Mouse (Mus musculus) heart, embryonic 12.5 days (tissue): ENCODE data around the gene Usp9y. TPM values are rescaled to one million over a fixed set of nuclear protein-coding genes. Genes with fewer than 3 reads are reported as not detected.
A peak's percentile ranks its signal among the peaks of the same experiment; 100 is the strongest.

Source experiments
- ATAC-seq: fragments of 200-750 bp; cut with Nextera tagmentation; 2 replicates; pipeline ENCODE4 v1.8.0; 2017; ENCODE audit warnings: moderate TSS enrichment, moderate library complexity; ENCODE audit not compliant: insufficient number of reproducible peaks, low FRiP score
- H3K27ac ChIP-seq: fragments of 300-500 bp; sonication (generic); 2 replicates; pipeline ENCODE4 v1.5.1; 2016; ENCODE audit warnings: mild to moderate bottlenecking, moderate library complexity; ENCODE audit not compliant: poor library complexity, severe bottlenecking
- H3K27me3 ChIP-seq: fragments of 300-500 bp; sonication (generic); replicated peaks from 2 replicates; pipeline ENCODE4 v1.6.1; 2016; ENCODE audit warnings: mild to moderate bottlenecking, moderate library complexity
- H3K36me3 ChIP-seq: fragments of 300-500 bp; sonication (generic); 2 replicates; pipeline ENCODE4 v1.6.1; 2016; ENCODE audit warnings: mild to moderate bottlenecking, moderate library complexity
- H3K4me1 ChIP-seq: fragments of 300-500 bp; sonication (generic); replicated peaks from 2 replicates; pipeline ENCODE4 v1.6.1; 2016; ENCODE audit warnings: mild to moderate bottlenecking
- H3K4me2 ChIP-seq: fragments of 300-500 bp; sonication (generic); 2 replicates; pipeline ENCODE4 v1.6.1; 2016; ENCODE audit warnings: mild to moderate bottlenecking, moderate library complexity
- H3K4me3 ChIP-seq: fragments of 300-500 bp; sonication (generic); 2 replicates; pipeline ENCODE4 v1.5.1; 2016; ENCODE audit warnings: mild to moderate bottlenecking
- H3K9ac ChIP-seq: fragments of 300-500 bp; sonication (generic); 2 replicates; pipeline ENCODE4 v1.6.1; 2016; ENCODE audit warnings: mild to moderate bottlenecking, moderate library complexity
- H3K9me3 ChIP-seq: fragments of 300-500 bp; sonication (generic); replicated peaks from 2 replicates; pipeline ENCODE4 v1.6.1; 2016; ENCODE audit warnings: mild to moderate bottlenecking, moderate library complexity
- WGBS: fragments of 180-500 bp; shearing (Covaris S2); methylation state at CpG from one replicate; pipeline ENCODE4 v1.1.7; 2016; 5-methylcytosine and 5-hydroxymethylcytosine counted together
- polyA plus RNA-seq: library from polyadenylated mRNA; unstranded; fragments of >200 nt; fragmentation: Nextera tagmentation; extraction: Ambion mirVana; gene quantifications from 2 replicates; pipeline ENCODE4 v1.2.1, GENCODE M21; 2016

The Usp9y gene
- not detected in 2 replicates for polyA plus RNA-seq

- WGBS: 84% methylated on average over 13 of the region's 13 CpGs
- H3K4me2 ChIP-seq: no peak within 1 kb of the TSS
- no peaks in the 10 kb centered on the region for H3K36me3 ChIP-seq
- H3K27ac ChIP-seq: no peak within 1 kb of the TSS
- H3K9me3 ChIP-seq: no peaks in the 10 kb centered on the region
- H3K4me1 ChIP-seq: no peaks in the 10 kb centered on the region
- no peak within 1 kb of the TSS for H3K4me3 ChIP-seq
- H3K9ac ChIP-seq: no peak within 1 kb of the TSS
- H3K27me3 ChIP-seq: no peaks in the 10 kb centered on the region
- no peak for ATAC-seq
Measured at GRCm38 (mm10) chrY:1459682-1460081, at the start of gene Usp9y. TSS of gene Usp9y (minus strand) at chrY:1459782.

DNA sequence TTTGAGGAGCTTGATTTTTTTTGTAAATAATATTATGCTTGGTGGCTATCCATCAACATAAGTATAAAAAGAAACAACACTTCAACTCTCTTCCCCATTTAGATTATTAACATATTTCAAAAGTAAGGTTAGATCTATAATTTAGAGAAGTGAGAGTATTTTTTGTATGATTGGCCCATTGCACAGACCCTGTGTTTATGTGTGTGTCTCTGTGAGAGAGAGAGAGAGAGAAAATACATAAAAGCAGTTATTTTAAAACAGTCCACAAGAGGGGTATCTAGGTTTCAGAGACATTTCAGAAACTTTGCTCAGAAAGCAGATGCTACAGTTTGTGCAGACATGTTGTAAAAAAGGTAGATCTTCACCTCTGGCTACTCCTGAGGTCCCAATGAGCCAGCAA, 165.9 kb downstream of the Usp9y start:
- Histone ChIP-seq H3K27me3 (no peaks in the 10 kb centered on the region), H3K4me3 (no peak overlapping the region), H3K9me3 (no peaks in the 10 kb centered on the region), H3K9ac (no peak overlapping the region), H3K27ac (no peak overlapping the region), H3K36me3 (no peaks in the 10 kb centered on the region), H3K4me2 (no peak overlapping the region), H3K4me1 (no peaks in the 10 kb centered on the region)
- no peak for ATAC-seq

DNA sequence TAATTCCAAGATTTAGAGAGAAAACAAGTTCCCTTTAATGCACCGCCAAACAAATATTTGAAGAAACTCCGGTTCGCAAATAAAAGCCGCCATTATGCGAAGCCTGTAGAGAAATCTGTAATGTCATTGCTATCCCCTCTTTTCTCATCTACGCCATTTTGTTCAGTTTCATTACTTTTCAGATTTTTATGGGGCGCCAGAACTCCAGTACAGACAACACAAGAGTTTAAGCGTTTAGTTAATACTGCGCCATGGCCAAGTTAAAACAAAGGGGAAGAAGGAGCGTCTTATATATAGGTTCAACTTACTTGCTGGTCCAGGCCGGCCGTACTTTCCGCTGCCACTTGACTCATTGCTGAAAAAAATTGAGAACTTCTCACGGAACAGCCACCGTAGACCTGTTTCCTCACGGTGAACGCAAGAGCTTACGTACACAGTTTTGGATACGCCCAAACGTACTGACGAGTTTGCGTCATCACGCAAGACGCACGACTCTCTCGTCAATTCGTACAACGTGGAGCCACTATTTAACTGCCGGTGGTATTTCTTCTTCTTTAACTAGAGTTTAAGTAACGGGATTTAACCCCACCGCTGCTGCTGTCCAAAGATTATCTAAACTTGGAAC, 173.3 kb downstream of the Usp9y start, which contains the start of gene Ddx3y:
Gene Ddx3y (minus strand): TSS at position 459 of the 625 bp plus-strand sequence.
- peak; percentile 84 for ATAC-seq
- 3% methylated on average over 31 of the region's 31 CpGs for WGBS
- H3K4me3 ChIP-seq: peak within 1 kb of the TSS; percentile 51
- peak within 1 kb of the TSS; percentile 65 for H3K9ac ChIP-seq
- no peaks in the 10 kb centered on the region for H3K9me3 ChIP-seq
- H3K27ac ChIP-seq: peak within 1 kb of the TSS; percentile 51; the same call in 1 of the 2 replicates
- H3K4me2 ChIP-seq: peak within 1 kb of the TSS; percentile 52
- no peaks in the 10 kb centered on the region for H3K27me3 ChIP-seq
- no peaks in the 10 kb centered on the region for H3K36me3 ChIP-seq
- H3K4me1 ChIP-seq: no peaks in the 10 kb centered on the region

DNA sequence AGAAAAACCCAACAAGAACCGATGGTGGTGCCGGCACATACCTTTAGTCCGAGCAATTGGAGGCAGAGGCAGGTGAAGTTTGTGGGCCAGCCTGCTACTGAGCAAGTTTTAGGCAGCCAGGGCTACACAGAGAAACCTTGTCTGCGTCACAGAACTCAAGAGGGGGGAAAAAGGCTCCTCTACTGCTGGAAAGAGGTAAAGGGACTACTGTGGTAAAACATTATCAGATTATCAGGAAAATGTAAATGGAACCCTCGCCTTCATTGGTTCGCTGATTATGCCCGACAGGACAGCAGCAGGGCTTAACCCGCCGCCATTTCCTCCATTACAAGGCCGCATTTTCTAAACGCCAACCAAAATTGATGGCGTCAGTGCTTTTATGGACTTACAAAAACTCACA, 173.8 kb downstream of the Usp9y start:
- Histone ChIP-seq H3K9ac (peak overlapping the region; percentile 65), H3K4me3 (peak overlapping the region; percentile 51), H3K4me1 (no peaks in the 10 kb centered on the region), H3K36me3 (no peaks in the 10 kb centered on the region), H3K27me3 (no peaks in the 10 kb centered on the region), H3K9me3 (no peaks in the 10 kb centered on the region), H3K27ac (0 out of 2 replicates have a peak overlapping the region, but pooled peaks have one; percentile 51), H3K4me2 (peak overlapping the region; percentile 52)
- WGBS: 2% methylated on average over 11 of the region's 12 CpGs
- ATAC-seq: no peak

Other genes with a start within 250 kb of the Usp9y start
- gene Uty, start 214.0 kb downstream of the Usp9y start, polyA plus RNA-seq: 11.0 and 11.3 TPM in 2 replicates
- 19.4 and 20.8 TPM in 2 replicates for gene Ddx3y, start 173.2 kb downstream of the Usp9y start, polyA plus RNA-seq